8 mouse cellular contexts compared by ENCODE assay signal in genomic region chr17:72603118-72603885, GRCm38 (mm10). TPM values are rescaled to one million over a fixed set of nuclear protein-coding genes. Genes with fewer than 3 reads are reported as not detected.
A peak's percentile ranks its signal among the peaks of the same experiment; 100 is the strongest.
DNase-seq lines count a peak whose midpoint lies in the region; ATAC-seq lines count a peak whose summit lies in the region.

No protein-coding gene starts in this region.

- ATAC-seq in embryonic facial prominence, embryonic 15.5 days (ENCODE audit: insufficient number of reproducible peaks, low FRiP score, low TSS enrichment, low read depth) = 0 out of 2 replicates have a peak, but pooled peaks have one; percentile 58
- peak; percentile 61; the same call in 1 of the 2 replicates for ATAC-seq in heart, embryonic 12.5 days (ENCODE audit: insufficient number of reproducible peaks, low FRiP score)
- ATAC-seq in limb, embryonic 15.5 days (ENCODE audit: insufficient number of reproducible peaks, low FRiP score, low TSS enrichment, low read depth) = no peak; the same call in 1 of the 2 replicates
- peak; percentile 13 for ATAC-seq in midbrain, embryonic 16.5 days
- peak; percentile 69; the same call in 1 of the 2 replicates for ATAC-seq in stomach, embryonic 14.5 days (ENCODE audit: insufficient number of reproducible peaks, insufficient read depth, low FRiP score, low read depth)

- H3K27me3 ChIP-seq in embryonic facial prominence, embryonic 15.5 days = peaks cover 41% of the 10 kb centered on the region
- H3K27me3 ChIP-seq in heart, embryonic 12.5 days (replicated peaks) = peaks cover 43% of the 10 kb centered on the region
- H3K27me3 ChIP-seq in limb, embryonic 15.5 days = peaks cover 42% of the 10 kb centered on the region
- no peaks in the 10 kb centered on the region; the same call in none of the 2 replicates for H3K27me3 ChIP-seq in midbrain, embryonic 16.5 days (ENCODE audit: control insufficient read depth, insufficient read depth, low read depth, low read length)
- peaks cover 22% of the 10 kb centered on the region for H3K27me3 ChIP-seq in stomach, embryonic 14.5 days (ENCODE audit: control insufficient read depth, insufficient read depth, low read length)

- H3K4me2 ChIP-seq in embryonic facial prominence, embryonic 15.5 days (replicated peaks) = peak overlapping the region; percentile 89
- peak overlapping the region; percentile 91 for H3K4me2 ChIP-seq in heart, embryonic 12.5 days
- H3K4me2 ChIP-seq in limb, embryonic 15.5 days = peak overlapping the region; percentile 77
- peak overlapping the region; percentile 70 for H3K4me2 ChIP-seq in midbrain, embryonic 16.5 days (ENCODE audit: low read length)
- peak overlapping the region; percentile 85 for H3K4me2 ChIP-seq in stomach, embryonic 14.5 days (replicated peaks; ENCODE audit: low read depth, low read length)

- DNase-seq in layer of hippocampus, adult 11-12 months (ENCODE audit: low spot score) = peak; percentile 52
- DNase-seq in layer of hippocampus, adult 9-10 months (ENCODE audit: low spot score) = no peak
- peak; percentile 68 to 82 for DNase-seq in kidney, adult 8-10 months

- no peak overlapping the region for H3K27ac ChIP-seq in embryonic facial prominence, embryonic 15.5 days (replicated peaks)
- no peak overlapping the region for H3K27ac ChIP-seq in heart, embryonic 12.5 days (ENCODE audit: poor library complexity, severe bottlenecking)
- no peak overlapping the region for H3K27ac ChIP-seq in limb, embryonic 15.5 days
- H3K27ac ChIP-seq in midbrain, embryonic 16.5 days (ENCODE audit: low read length) = peak overlapping the region; percentile 45; the same call in 1 of the 2 replicates
- H3K27ac ChIP-seq in stomach, embryonic 14.5 days (ENCODE audit: low read length) = no peak overlapping the region

- H3K36me3 ChIP-seq in embryonic facial prominence, embryonic 15.5 days = no peaks in the 10 kb centered on the region
- no peaks in the 10 kb centered on the region for H3K36me3 ChIP-seq in heart, embryonic 12.5 days
- no peaks in the 10 kb centered on the region for H3K36me3 ChIP-seq in limb, embryonic 15.5 days
- no peaks in the 10 kb centered on the region for H3K36me3 ChIP-seq in midbrain, embryonic 16.5 days (ENCODE audit: control insufficient read depth, insufficient read depth, low read length)
- H3K36me3 ChIP-seq in stomach, embryonic 14.5 days (ENCODE audit: control insufficient read depth, insufficient read depth, low read length) = no peaks in the 10 kb centered on the region

- peak overlapping the region; percentile 42 for H3K4me3 ChIP-seq in embryonic facial prominence, embryonic 15.5 days (replicated peaks)
- H3K4me3 ChIP-seq in heart, embryonic 12.5 days = peak overlapping the region; percentile 52
- H3K4me3 ChIP-seq in limb, embryonic 15.5 days = peak overlapping the region; percentile 46
- H3K4me3 ChIP-seq in midbrain, embryonic 16.5 days (ENCODE audit: low read depth, low read length) = peak overlapping the region; percentile 71
- H3K4me3 ChIP-seq in stomach, embryonic 14.5 days (ENCODE audit: low read depth, low read length) = peak overlapping the region; percentile 43

- WGBS in embryonic facial prominence, embryonic 15.5 days = under 1% methylated on average over 40 of the region's 40 CpGs
- WGBS in heart, embryonic 12.5 days = 3% methylated on average over 40 of the region's 40 CpGs
- WGBS in limb, embryonic 15.5 days = 2% methylated on average over 40 of the region's 40 CpGs
- WGBS in midbrain, embryonic 16.5 days = under 1% methylated on average over 40 of the region's 40 CpGs
- WGBS in stomach, embryonic 14.5 days = 2% methylated on average over 40 of the region's 40 CpGs

- no peak overlapping the region for H3K9ac ChIP-seq in embryonic facial prominence, embryonic 15.5 days
- H3K9ac ChIP-seq in heart, embryonic 12.5 days = no peak overlapping the region
- H3K9ac ChIP-seq in limb, embryonic 15.5 days = no peak overlapping the region
- peak overlapping the region; percentile 74 for H3K9ac ChIP-seq in midbrain, embryonic 16.5 days (ENCODE audit: low read depth, low read length)
- H3K9ac ChIP-seq in stomach, embryonic 14.5 days (replicated peaks; ENCODE audit: low read depth, low read length) = no peak overlapping the region

- no peaks in the 10 kb centered on the region for H3K9me3 ChIP-seq in embryonic facial prominence, embryonic 15.5 days (replicated peaks)
- H3K9me3 ChIP-seq in heart, embryonic 12.5 days (replicated peaks) = no peaks in the 10 kb centered on the region
- H3K9me3 ChIP-seq in limb, embryonic 15.5 days = no peaks in the 10 kb centered on the region
- H3K9me3 ChIP-seq in midbrain, embryonic 16.5 days (replicated peaks; ENCODE audit: control insufficient read depth, low read length, poor library complexity, severe bottlenecking) = no peaks in the 10 kb centered on the region
- no peaks in the 10 kb centered on the region for H3K9me3 ChIP-seq in stomach, embryonic 14.5 days (ENCODE audit: control insufficient read depth, low read depth, low read length)

- H3K4me1 ChIP-seq in embryonic facial prominence, embryonic 15.5 days = peaks cover 23% of the 10 kb centered on the region
- peaks cover 12% of the 10 kb centered on the region for H3K4me1 ChIP-seq in heart, embryonic 12.5 days (replicated peaks)
- H3K4me1 ChIP-seq in limb, embryonic 15.5 days = peaks cover 23% of the 10 kb centered on the region
- H3K4me1 ChIP-seq in midbrain, embryonic 16.5 days (ENCODE audit: control insufficient read depth, insufficient read depth, low read length) = peaks cover 8% of the 10 kb centered on the region
- H3K4me1 ChIP-seq in stomach, embryonic 14.5 days (ENCODE audit: control insufficient read depth, insufficient read depth, low read length) = 0 out of 2 replicates have a peak, but pooled peaks cover 4% of the 10 kb centered on the region

RNA-seq across cellular contexts. Expression of gene Alk, which starts 1.1 kb away (rescaled TPM):
- polyA plus RNA-seq in embryonic facial prominence, embryonic 15.5 days (2015; fragmentation: Nextera tagmentation; extraction: Ambion mirVana) = 0.33 and 0.52 TPM in 2 replicates
- polyA plus RNA-seq in heart, embryonic 12.5 days (2016; fragmentation: Nextera tagmentation; extraction: Ambion mirVana) = 0.43 and 0.50 TPM in 2 replicates
- 0.43 and 0.50 TPM in 2 replicates for polyA plus RNA-seq in limb, embryonic 15.5 days (2015; fragmentation: Nextera tagmentation; extraction: Ambion mirVana)
- 7.6 and 7.8 TPM in 2 replicates for polyA plus RNA-seq in midbrain, embryonic 16.5 days (2015; fragmentation: Nextera tagmentation; extraction: Ambion mirVana)
- polyA plus RNA-seq in stomach, embryonic 14.5 days (2014; fragmentation: Nextera tagmentation; extraction: Ambion mirVana) = 1.8 and 2.1 TPM in 2 replicates
